Mouse (Mus musculus) E14TG2a.4 (cell line): ENCODE measurements around the gene Smyd3.

Source experiments
- CTCF ChIP-seq: conservative IDR thresholded peaks from 2 replicates; pipeline ENCODE4 v1.5.1; 2014; ENCODE audit warnings: low read length
- POU5F1 ChIP-seq: IDR thresholded peaks from 2 replicates; pipeline ENCODE4 v1.6.1; 2014; ENCODE audit warnings: low read length, borderline replicate concordance

- TF ChIP-seq CTCF (no peak), POU5F1 (no peak)
Measured at GRCm38 (mm10) chr1:179276866-179277265, 241.0 kb downstream of the Smyd3 start.
